Mouse (Mus musculus) c-Kit-positive CD71-positive TER-119-negative erythroid progenitor cells, embryonic 14.5 days (primary cell): ENCODE results near the gene Hephl1.

Experiments used
- DNase-seq: peaks from one replicate; pipeline ENCODE4 v3.0.0-alpha.2; 2013; ENCODE audit warnings: low read depth

Gene Hephl1

DNA sequence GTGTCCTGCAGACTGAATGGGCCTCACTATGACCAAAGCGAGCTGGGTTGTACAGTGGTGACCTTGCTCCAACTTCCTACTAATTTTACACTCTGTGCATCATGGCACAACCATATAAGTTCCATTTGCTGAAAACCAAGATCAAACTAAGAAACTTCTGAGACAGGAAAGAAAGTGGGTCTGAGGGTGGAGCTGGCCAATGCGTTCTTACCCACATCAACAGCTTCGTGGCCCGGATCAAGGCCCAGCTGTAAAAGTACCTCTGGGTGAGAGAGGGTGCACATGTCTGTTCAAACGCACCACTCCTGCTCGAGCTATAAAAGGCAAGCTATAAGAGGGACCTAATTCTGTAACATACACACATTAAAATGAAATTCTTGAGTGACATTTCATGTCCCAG, 51.9 kb downstream of the Hephl1 start:
- DNase-seq = no peak

DNA sequence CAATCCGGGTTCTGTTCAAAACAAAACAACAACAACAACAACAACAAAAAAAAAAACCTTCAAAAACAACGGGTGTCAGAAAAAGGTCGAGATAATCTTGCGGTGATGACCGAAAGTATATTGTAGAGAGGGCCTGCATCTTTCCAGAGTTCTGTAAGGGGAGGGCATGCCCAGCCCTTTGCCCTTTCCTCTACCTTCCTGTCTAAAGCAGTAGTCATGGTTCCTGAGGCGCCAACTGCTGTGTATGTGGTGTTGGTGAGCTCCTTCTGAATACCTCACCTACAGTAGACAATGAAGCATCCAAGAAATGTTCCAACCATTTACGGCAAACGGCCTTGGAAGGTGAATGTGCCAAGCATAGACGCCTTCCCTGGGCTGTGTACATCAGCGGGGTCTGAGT, 66.2 kb downstream of the Hephl1 start:
- no peak for DNase-seq

DNA sequence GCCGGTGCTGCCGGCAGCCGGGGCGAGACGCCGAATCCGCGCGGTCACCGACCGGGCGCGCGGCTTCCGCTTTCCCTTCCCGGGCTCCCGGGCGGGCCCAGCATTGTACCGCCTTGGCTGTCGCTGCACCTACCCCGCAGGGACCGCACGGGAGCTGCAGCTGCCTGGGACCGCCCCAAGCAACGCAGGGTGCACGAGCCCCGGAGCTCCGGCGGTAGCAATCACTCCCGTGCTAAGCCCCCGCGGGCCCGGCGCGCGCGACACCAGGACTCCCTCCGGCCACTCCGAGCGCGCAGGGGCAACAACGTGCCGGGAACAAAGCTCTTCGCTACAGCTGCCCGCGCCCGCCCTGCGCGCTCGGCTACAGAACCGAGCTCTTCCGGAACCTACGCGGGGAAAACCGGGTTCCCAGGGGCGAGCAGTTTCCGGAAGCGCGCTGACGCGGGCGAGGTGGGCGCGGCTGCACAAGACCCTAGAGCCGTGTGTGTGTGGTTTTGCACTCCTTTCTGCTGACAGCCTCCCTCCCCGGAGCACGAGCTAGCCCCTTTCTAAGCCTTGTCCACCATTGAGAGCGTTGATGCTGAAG, 66.7 kb downstream of the Hephl1 start, which contains the start of gene Panx1:
TSS of gene Panx1 (minus strand) at position 395 of the 586 bp plus-strand sequence.
- DNase-seq = no peak

DNA sequence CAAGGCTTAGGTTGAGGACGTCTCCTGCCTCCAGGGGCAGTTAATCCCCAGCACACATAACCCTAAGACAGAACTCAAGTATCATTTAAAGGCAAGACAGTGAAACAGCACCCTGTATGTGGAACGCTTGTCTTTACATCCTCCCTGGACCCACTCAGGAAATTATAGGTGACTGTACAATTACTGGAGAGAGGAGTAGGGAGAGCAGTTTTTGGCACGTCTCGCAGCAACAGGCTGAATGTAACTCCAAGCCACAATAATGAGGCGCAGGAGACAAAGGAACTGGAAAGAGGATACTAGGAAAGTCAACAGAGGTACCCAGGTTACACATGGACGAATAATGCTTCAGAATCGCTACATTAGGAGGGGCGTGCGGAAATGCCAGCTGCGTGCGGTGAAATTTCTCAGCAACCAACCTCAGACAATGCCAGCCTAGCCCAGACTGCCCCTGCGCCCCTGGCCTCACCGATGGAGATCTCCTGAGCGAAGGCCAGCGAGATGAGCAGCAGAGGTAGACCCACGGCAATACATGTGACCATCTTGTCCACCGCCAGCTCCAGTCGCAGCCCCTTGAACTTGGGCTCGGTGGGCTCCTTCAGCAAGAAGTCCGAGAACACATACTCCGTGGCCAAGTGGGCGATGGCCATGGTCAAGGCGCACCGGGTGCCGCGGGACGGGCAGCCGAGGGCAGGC, 67.4 kb downstream of the Hephl1 start:
- DNase-seq = no peak

DNA sequence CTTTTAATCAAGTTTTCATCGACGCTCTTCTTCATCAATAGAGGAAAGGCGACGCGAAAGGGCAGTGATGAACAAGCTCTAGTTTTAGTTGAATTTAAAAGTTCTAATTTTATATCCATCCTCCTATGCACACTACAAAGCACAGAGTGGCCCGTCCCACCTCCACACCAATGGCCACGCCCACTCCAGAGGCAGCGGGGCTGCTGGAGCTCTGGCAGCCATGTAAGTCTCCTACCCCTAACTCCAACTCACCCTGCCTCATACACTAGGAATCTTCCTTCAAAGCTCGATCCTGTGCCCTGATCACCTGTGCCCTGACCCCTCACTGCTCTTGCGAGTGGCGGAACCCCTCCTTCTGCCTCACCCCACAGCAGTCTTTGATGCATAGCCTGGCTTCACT, 70.4 kb downstream of the Hephl1 start:
- DNase-seq = no peak

DNA sequence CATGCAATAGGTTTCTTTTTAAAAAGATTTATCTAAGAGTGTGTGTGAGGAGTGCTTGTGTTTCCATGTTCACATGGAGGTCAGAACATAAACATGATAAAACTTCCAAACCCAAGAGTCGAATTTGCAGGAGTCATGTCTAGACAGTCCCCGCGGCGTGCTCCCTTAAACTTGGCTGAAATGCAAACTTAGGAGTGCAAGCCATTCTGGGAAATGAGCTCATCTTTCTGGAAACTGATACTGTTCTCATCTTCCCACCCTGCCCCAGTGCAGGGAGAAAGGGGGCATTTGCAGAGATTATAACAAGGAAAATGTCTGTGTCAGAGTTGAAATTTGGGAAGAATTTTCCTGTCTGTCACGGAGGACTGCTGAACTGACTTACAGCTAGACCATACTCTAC, 72.1 kb downstream of the Hephl1 start:
- no peak for DNase-seq

DNA sequence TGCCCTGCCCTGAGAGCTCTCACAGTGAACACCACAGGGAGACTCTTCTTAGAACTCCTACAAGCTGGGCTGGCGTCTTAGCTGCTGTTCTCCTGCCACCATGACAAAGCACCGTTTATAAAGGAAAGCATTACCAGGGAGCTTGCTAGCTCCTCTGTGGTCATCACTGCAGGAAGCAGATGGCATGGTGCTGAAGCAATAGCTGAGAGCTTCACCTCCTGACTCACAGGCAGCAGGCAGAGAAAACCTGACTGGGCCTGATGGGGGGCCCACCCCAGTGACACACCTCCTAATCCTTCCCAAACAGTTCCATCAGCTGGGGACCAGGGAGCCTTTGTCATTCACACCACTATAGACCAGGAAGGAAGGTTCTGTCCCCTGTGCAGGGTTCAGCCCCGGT, 74.2 kb downstream of the Hephl1 start:
- DNase-seq = no peak

DNA sequence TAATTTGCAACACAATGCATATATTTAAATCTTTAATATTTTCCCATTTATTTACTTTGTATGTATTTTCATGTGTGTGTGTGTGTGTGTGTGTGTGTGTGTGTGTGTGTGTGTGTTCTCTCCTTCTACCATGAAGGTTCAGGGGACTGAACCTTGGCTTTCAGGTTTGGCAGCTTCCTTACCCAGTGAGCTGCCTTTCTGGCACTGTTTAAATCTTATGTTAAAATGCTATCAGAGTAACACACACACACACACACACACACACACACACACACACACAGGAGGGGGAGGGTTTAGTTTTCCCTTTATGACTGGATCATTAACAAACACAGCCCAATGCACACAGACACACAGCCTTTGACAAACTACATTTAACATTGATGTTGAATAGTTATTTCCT, 74.7 kb downstream of the Hephl1 start:
- DNase-seq = no peak

DNA sequence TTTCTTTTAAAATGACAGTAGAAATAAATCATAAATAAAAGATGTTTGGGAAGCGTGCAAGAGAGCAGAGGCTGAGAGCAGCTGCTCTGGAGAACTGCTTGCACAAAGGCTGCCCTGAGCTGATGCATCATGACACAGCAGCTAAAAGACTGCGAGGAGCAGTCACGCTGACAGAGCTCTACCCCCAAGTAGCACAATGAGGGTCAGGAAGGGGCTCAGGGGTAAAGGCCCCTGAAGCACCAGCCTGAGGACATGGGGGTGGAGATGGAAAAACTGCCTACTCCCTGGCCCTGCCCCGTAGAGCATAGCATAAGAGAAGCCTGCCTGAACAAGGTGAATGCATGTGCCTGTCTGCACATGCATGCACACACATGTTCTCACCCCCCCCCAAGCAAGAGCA, 75.1 kb downstream of the Hephl1 start:
- DNase-seq = no peak

DNA sequence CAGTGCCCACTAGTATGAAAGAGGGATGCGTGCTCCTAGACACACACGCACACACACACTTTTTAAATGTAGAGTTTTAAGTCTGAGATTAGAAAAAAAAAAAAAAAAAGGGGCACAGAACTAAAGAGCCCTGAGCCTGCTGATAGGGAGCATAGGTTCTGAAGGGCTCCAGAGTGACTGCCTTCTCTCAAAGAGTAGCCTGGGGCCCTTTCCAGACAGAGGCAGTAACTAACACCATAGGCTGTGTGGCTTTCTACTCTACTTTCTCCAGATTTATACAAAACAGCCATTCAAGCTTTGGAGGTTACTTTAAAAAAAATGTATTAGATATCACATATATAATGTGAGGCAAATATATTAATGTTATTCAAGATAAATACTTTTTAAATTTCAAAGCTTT, 75.5 kb downstream of the Hephl1 start:
- no peak for DNase-seq

DNA sequence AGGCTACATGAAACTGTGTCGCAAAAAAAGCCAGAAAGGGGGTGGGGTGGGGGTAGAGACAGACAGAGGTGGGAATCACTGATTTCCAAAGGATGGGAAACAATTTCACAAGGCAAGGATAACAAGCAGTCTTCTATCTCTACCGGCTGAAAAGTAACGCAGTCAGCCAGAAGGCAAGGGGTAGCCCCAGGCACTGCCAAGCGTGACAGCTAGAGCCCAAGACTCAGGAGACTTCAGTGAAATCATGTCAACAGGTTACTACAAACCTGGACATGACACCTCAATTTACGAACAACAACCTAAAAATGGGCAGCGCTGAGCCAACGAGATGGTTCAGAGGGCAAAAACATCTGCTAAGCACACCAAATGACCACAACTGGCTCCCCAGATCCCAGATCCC, 75.9 kb downstream of the Hephl1 start:
- DNase-seq = no peak

DNA sequence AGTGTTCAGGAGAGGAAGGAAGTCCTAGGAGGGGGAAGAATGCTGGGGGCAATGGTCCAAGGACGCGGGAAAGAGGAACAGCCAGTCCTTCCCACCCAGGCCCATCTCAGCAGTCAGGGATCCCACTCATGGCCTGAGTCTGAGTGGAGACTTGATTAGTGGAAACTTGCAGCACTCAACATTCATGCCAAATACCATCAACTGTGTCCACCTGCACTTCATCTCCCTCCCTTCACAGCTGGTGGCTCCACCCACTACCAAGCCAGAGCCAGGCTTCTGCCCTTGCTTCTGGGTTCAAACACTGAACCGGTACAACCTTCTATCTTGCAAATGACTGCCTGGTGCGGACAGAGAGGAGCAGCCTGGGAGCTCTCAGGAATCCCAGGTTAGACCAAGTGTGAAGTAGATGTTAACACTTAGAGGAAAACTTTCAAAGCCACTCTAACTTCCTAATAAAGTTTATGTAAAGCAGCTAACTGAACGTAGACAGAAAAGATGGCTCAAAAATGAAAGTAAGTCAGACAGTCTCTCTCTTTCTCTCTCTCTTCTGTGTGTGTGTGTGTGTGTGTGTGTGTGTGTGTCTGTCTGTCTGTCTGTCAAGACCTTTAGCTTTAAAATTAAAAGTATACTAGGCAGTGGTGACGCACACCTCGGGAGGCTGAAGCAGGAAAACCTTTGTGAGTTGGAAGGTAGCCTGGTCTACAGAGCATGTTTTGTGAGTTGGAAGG, 77.2 kb downstream of the Hephl1 start:
- DNase-seq = no peak

DNA sequence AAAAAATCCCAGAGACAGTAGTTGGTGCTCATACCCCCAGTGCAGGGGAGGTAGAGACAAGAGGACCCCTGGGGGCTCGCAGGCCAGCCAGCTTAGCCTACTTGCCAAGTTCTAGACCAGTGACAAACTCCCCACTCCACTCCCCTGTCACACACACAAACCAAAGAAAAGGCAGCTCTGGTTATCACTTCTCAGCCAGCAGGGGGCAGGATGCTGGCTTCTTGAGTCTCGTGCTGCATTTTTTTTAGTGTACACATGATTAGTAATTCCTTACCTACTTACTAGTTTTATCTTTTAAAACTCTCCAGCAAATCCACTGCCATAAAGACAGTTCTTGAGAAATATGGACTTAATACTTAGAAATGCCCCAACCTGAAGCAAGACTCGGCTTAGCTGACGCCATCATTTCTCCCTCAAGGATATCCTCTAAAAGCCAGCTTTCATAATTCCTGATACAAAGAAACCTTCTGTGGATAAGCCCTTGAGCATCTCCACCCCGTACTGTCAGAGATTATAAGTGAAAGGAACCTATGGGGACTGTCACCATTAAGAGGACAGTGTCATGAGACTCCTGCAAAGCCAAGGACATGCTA, 78.2 kb downstream of the Hephl1 start:
- DNase-seq = no peak

DNA sequence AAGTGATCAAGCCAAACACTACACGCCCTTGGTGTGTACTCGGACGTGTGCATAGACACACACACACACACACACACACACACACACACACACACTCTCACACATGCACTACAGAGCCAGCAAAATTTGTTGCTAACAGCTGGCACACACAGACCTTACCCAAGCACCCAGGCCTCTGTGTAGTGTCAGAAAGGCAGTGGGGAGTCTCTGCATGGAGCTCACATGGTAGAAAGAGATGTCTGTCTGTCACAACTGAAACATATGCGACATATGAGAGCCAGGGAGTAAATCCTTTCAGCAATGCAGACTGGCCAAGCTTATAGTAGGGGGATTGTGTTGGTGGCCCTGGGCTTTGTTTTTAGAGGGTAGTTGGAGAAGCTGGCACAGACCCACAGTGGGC, 79.1 kb downstream of the Hephl1 start:
- no peak for DNase-seq

DNA sequence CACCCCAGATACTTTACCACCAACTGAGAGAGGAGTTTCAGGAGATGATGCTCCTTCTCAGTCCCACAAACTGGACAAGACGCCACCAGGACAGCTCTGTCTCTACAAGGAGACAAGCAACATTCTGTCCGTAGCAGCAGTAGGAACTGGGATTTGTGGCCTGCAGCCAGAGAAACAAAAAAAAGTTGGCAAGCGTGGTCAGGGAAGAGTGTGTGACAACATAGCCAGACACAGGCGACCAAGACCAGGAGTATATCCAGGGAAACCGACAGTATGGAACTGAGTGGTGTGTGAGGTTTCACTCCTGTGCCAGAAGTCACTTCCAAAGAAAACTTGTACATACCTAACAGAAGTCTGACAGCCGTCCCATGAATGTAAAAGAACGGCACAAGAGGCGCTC, 81.1 kb downstream of the Hephl1 start:
- DNase-seq = no peak

DNA sequence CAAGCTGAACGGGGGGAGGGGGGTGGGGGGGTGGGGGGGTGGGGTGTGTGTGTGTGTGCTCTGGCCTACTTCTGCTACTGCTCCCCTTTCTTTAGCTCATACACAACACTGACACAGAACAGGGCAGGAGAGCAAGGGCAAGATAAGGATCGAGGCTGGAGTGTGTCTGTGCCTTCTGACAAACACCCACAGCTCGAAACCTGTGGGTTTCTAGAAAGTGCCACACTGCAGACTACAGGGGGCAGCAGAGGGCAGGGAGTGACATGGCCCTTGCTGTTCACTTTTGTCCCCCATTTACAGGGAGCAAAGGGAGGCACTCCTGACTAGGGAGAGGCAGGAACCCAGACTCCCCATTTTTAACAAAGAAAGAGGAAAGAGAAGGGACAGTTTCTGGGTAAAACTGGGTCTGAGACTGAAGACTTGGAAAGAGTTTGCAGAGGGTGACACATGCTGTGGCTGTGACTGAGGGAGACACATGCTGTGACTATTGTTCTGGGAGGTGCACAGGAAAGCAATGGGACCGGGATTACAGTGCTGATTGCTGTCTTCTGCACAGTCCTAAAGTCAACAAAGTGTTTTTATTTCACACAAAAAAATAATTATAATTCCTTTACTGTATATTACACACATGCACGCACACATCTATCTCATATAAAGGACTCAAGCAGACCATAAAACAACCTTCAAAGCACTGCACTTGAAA, 82.7 kb downstream of the Hephl1 start:
- DNase-seq = peak; percentile 44

DNA sequence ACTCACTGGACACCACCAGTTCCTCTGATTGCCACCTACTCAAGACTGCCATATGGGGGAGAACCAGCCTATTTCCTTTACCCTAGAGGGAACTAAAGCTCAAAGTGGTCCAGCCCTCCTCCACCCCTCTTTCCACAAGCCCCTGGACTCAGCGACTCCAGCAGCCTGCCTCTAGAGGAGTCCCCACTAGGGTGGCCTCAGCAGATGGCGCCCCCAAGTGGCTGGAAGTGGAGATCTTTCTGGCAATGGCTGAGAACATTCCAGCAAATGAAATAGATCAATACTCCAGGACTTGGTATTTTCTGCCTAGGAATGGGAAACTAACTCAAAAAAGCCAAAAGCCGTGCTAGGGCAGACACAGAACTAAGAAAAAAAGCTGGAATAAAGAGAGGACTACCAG, 84.2 kb downstream of the Hephl1 start:
- DNase-seq = no peak

DNA sequence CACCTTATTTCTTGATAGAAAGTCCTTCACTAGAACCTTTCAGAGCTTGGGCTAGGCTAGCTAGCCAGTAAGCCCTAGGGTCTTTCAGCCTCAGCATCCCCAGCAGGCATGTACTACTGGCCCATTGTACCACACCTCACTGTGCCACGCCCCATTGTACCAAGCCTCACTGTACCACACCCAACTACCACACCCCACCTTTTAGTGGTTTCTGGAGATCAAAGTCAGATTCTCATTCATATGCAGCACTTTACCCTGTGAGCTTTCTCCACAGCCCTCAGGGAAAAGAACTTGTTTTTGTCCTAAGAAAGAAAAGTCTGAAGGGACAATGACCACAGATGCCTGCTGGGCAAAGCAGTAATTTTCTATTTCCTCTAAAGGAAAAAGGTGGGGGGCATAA, 88.9 kb downstream of the Hephl1 start:
- no peak for DNase-seq

DNA sequence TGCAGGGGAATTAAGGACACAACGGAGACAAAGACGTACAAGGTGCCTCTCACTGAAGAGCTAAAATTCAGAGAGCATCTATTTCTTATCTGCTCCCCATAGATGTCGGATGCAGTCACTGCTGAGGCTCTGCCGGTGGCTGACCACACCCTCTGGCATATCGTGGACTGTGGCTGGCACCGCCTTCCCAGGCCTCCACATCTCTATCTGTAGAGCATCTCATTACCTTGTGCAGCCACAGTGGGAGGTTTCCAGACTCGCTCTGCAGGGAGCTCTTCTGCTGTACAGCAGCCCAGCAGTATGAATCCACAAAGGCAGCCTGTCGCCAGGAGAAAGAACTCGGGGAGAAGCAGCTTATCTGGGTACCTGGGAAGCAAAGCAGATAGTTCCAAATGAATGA, 90.8 kb downstream of the Hephl1 start:
- DNase-seq = no peak

DNA sequence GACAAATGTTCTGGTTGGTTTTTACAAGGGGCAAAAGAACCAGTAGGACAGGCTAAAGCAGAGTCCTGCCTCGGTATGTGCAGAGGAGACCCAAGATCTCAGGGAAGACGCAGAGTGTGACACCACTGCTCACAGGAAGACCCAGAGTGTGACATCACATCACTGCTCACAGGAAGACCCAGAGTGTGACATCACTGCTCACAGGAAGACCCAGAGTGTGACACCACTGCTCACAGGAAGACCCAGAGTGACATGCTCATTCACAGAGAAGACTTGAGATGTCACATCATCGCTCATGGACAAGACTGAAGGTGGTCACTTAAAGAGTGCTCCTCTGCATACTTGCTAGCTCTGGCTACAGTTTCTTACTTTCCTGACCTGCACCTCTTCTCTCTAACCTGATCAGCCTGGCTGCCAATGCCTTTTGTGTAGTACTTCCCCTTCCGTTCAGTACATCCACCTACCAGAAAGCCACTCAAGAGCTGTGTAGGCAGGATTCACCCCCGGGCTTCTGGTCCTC, 91.3 kb downstream of the Hephl1 start:
- no peak for DNase-seq

DNA sequence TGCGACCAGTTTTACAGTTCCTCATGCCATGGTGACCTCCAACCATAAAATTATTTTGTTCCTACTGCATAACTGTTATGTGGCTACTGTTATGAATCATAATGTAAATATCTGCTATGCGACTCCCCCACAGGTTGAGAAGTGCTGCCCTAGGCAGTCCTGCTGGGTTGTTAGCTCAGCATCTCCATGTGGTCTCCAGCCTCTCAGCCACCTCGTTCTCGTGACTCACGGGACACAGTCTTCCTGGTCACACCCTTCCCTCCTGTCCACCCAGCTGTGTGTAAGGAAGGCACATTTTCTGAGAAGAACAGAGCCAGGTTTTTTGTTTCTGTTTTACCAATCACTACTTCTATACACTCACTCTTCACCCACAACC, 93.2 kb downstream of the Hephl1 start:
- DNase-seq = no peak
